Mouse (Mus musculus): ENCODE results near the gene Galnt2. TPM values are rescaled to one million over a fixed set of nuclear protein-coding genes. Genes with fewer than 3 reads are reported as not detected.

Gene Galnt2
- total RNA-seq, 2 experiments from 2014 or later, result 91.8 to 106 TPM

DNA sequence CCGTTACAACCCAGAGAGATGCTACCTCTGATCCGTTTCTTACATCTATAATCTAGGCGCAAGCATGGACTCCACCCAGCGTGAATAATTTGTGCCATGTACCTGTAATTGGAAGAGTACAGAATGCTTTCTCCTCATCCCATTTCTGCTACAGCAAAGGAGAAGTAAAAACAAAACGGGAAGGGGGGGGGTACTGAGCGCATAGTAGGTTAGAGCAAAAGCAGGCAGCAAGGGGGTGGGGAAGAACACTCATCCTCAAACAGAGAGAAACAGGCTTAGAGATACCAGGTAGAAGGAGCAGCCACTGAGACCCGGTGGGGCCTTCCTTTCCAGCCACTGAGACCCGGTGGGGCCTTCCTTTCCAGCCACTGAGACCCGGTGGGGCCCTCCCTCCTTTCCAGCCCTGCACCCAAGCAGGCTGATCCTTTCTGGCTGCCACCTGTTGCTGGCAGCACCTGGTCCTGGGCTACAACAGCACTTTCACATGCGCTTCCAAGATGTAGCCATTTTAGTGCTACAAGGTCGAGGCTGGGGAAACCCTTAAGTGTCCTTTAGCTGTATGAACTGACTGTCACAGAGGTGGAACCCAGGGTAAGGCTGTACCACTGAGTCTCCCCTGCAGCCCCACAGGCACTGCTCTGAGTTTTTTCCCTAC lies 130.7 kb downstream of the Galnt2 start:
- intact Hi-C loops (cut with DNase I), result no loop called here
- DNase-seq, result no peak

DNA sequence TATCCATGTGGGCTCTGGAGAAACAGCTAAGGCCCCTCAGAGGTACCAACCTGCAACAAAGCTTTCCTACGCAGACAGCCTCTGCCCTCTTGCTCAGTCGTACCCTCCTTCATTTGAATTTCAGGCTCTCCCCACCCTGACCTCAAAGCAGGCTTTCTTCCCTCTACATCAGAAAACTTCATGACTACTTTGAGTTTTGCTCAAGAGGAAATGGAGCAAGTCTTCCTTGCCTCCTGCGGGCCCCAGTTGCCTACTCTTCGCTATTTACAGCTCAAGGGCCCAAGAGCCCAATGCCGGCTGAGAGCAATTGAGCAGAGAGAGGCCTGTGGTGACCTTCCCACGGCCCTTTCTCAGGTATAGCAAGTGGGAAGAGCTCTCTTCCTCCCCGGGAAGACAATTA lies 131.4 kb downstream of the Galnt2 start:
- intact Hi-C loops (cut with DNase I), result no loop called here
- DNase-seq, result no peak

- no peak for DNase-seq
- intact Hi-C loops (cut with DNase I), result no loop called here
Measured at GRCm38 (mm10) chr8:124363337-124363736, 132.1 kb downstream of the Galnt2 start.

DNA sequence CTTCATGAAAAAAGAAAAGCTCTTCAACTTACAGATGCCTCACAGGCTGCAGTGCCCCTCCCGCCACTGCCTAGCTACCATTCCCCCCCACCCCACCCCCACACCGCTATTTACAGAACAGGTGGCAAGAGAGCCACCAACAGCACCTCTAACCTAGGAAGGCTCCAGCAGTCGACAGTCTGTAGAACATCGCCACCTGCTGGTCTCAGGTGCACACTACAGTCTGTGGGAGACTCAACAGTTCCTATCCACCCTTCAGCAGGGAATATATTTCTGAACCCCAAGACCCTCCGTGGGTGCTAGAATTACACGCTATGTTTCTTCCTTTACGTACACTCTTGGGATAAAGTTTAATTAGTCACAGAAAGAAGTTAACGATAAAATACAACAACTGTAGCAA lies 137.0 kb downstream of the Galnt2 start:
- DNase-seq, result peak; percentile 78
- intact Hi-C loops (cut with DNase I), result no loop called here

GRCm38 (mm10) chr8:124370422-124371183 lies 139.4 kb downstream of the Galnt2 start:
- no peak for DNase-seq
- intact Hi-C loops (cut with DNase I), result no loop called here

DNA sequence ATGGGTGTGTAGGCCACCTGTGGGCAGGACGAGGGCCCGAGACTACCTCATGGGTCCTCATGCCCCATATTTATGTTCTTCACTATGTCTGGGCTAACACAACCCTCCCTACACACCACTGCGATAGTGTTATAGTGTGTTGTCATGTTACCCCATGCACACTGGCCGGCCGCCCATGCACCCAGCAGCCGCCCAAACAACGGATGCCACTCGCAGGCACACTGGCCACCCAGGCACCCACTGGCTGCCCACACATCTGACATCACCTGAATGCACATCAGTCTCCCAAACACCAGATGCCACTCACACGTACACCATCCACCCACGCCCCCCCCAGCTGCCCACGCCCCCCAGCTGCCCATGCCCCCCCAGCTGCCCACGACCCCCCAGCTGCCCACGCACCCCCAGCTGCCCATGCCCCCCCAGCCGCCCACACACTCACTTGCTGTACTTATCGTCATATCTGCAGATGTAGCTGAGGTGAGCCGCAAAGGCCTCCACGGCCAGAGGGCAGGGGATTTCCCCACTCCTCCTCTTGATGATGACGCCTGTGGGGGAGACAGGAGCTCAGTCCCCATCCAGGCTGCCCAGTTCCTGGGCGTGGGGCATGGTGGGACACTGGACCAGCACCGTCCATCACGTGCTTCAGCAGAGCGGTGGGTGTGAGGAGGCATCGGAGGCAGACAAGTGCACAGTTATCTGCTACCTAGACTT lies 140.4 kb downstream of the Galnt2 start:
- intact Hi-C loops (cut with DNase I), result no loop called here

DNA sequence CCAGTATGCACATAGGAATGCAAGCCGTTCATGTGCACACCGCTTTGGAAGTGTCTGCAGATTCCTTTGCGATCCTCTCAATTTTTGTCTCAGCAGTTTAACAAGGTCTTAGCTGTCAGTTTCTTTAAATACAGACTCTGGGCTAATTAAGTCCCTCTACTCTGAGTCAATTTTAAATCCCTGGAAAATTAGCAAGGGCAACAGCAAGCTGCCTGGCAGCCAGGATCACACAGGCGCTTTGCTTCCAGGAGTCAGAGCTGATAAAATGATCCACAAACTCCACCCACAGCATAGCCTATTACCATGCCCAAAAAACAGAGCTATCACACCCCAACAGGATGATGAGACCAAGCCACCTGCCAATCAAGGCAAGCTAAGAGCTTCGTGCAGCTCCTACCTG lies 142.6 kb downstream of the Galnt2 start:
- intact Hi-C loops (cut with DNase I), result no loop called here
- no peak for DNase-seq

More for the DNA sequence above, 140.4 kb downstream of the Galnt2 start:
- DNase-seq, result no peak

GRCm38 (mm10) chr8:124375168-124375567 lies 144.0 kb downstream of the Galnt2 start:
- intact Hi-C loops (cut with DNase I), result no loop called here
- no peak for DNase-seq

GRCm38 (mm10) chr8:124375727-124376126 lies 144.5 kb downstream of the Galnt2 start:
- intact Hi-C loops (cut with DNase I), result no loop called here
- DNase-seq, result peak; percentile 32

GRCm38 (mm10) chr8:124376406-124376805 lies 145.2 kb downstream of the Galnt2 start:
- no peak for DNase-seq
- intact Hi-C loops (cut with DNase I), result no loop called here

- DNase-seq, result no peak
- intact Hi-C loops (cut with DNase I), result no loop called here
Measured at GRCm38 (mm10) chr8:124379289-124379688, 148.1 kb downstream of the Galnt2 start.

- intact Hi-C loops (cut with DNase I), result no loop called here
- no peak for DNase-seq
Measured at GRCm38 (mm10) chr8:124382235-124382634, 151.0 kb downstream of the Galnt2 start.

DNA sequence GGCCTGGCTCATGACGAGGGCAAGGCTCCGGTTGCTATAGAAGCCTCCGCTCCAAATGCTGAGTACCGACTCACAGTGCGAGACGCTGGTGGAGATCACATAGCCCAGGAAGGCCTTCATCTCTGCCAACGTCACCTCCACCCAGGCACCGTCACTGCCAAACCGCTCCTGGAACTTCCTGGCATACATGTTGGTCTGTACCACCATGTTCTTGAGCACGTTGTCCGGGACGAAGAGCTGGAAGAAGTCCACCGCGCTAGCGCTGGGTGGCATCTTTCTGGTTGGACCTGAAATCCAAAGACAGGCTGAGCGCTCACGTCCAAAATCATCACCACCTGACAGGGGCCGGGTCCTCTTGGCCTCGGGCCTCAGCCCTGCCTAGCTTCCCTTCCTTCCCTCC lies 153.1 kb downstream of the Galnt2 start:
- DNase-seq, result no peak
- intact Hi-C loops (cut with DNase I), result no loop called here

DNA sequence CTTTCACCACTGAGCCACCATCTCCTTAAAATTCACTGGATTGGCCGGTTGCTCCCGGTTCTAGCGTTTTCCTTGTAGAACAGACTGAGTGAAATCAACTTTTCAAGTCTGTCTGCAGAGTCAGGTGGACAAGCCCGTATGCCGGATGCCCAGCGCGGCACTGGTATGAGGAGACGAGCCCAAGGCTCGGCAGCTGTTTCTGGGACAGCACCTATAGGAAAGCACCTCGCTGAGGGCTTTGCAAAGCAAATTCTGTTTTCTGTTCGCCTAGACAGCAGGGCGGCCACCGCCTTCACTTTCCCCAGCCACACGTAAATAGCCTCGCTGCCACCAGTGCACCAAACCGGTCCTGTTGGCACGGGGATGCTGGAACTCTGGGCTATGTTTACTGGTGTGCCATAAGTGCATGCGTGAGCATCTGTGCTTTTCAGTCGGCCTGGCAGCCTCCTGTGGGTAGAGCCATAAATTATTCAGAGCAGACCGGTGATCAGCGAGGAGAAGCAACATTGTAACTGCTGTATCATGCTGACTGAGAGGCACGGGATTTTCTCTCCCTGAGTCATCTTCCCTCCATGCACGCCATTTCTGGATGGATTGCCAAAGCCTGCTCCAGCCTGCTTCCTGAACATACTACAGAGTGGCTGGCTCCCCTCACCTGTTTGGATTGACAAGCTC lies 155.2 kb downstream of the Galnt2 start:
- peak; percentile 32 for DNase-seq
- intact Hi-C loops (cut with DNase I), result no loop called here

DNA sequence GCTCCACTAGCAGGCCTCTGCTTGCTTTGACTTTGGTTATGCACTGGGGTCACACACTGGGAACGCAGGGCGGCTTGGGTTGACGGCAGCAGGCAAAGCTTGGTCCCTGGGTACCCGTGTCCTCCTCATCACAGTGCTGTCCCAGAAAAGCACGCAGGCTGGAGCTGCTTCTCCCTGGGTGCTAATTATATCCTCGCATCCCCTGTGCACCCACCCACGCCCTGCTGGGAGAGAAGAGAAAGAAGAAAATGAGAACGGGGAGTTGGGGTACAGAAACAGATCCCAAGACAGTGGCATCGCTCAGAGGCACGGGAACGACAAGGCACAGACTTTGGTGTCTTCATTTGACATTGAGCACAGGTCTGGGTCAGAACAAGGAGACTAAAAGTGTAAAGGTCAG lies 158.3 kb downstream of the Galnt2 start:
- intact Hi-C loops (cut with DNase I), result no loop called here
- DNase-seq, result no peak

DNA sequence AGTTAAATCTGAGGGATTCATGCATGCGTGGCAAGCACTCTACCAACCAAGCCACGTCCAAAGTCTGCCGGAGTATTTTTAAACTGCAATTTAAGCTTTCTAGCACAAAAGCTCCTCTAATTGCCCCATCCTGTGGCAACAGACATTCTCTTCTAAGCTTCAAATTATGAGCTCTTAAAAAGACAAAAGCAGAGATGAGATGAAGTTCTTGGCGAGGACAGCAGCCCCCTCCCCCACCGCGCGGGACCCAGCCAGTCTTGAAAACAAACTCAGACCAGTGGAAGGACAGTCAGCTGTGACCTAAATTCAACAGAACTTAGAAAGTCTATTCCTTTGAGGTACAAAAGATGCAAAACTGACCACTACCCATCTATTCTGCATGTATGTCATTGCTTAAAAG lies 160.0 kb downstream of the Galnt2 start:
- intact Hi-C loops (cut with DNase I), result no loop called here
- DNase-seq, result peak; percentile 50

- intact Hi-C loops (cut with DNase I), result no loop called here
- no peak for DNase-seq
Measured at GRCm38 (mm10) chr8:124392271-124393012, 161.3 kb downstream of the Galnt2 start.

DNA sequence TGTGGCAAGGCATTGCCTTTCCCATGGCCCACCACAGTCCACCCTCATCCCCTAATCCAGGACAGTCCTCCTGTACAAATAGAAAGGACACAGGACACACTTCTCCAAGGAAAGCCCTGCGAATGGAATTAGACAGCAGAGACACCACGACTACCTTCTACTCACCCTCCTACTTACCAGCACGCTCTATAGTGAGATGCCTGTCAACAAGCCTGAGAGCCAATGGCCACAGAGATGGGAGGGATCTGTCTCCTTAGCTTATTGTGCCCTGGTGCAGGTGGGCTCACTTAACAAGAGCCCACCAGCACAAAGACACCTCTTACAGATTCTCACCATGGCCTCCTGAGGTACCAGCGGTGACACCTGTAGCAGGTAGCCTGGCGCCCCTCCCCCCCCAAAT lies 161.8 kb downstream of the Galnt2 start:
- intact Hi-C loops (cut with DNase I), result no loop called here
- no peak for DNase-seq

DNA sequence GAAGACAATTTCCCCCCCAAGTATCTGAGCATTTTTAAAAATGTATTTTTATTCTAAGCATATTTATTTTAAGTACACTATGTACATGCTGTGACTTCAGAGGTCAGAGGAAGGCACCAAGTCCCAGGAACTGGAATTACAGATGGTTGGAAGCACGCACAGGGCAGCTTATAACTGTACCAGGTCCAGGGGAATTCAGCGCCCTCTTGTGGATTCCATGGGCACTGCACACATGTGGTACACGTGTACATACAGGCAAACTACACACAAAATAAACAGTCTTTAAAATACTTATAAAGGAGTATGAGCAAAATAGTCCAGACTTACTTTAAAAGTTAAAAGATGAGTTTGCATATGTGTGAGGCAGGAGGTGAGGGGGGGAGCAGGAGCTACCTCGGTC lies 162.7 kb downstream of the Galnt2 start:
- peak; percentile 38 for DNase-seq
- intact Hi-C loops (cut with DNase I), result no loop called here

DNA sequence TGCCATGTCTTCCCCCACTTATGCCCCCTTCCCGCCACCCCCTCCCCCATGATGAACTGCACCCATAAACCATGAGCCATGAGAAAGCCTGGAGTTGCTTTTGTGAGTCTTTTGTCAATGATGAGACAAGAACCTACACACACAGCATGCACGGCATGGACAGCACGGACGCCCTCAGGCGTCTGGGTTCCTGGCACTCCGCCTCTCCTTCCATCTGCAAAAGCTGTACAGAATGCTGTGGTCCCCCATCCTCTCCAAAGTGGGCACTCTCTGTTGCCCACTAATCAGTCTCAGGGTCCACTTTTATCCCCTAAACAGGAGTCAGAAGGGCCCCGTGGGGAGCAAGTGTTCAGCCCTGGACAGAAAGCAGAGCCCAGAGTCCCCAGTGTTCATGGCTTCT lies 163.8 kb downstream of the Galnt2 start:
- peak; percentile 39 for DNase-seq
- intact Hi-C loops (cut with DNase I), result no loop called here

Data from left cerebral cortex, postnatal 4 days (tissue).